Mouse (Mus musculus) gonadal fat pad, adult 2 months (tissue): Measurements from ENCODE around the gene Necab2. TPM values are rescaled to one million over a fixed set of nuclear protein-coding genes. Genes with fewer than 3 reads are reported as not detected.

Experiments
- DNase-seq: peaks from one replicate; pipeline ENCODE4 v3.0.0-alpha.2; 2012; ENCODE audit warnings: low read depth
- polyA plus RNA-seq: library from polyadenylated mRNA; depleted of rRNA; stranded (reverse); fragments of >200 nt; gene quantifications from 2 replicates; pipeline ENCODE4 v1.2.3, GENCODE M21; 2012

Necab2 gene
- polyA plus RNA-seq, 1 experiment = 0.81 TPM

- DNase-seq = no peak
These were observed 6.4 kb downstream of the Necab2 start for GRCm38 (mm10) chr8:119452919-119453318.

GRCm38 (mm10) chr8:119456045-119456444 is 9.5 kb downstream of the Necab2 start:
- DNase-seq = no peak

GRCm38 (mm10) chr8:119459724-119460123 is 13.2 kb downstream of the Necab2 start:
- no peak for DNase-seq

- no peak for DNase-seq
These were observed 14.8 kb downstream of the Necab2 start for GRCm38 (mm10) chr8:119461356-119461755.

GRCm38 (mm10) chr8:119463709-119464108 is 17.2 kb downstream of the Necab2 start:
- no peak for DNase-seq

- no peak for DNase-seq
These were observed 19.6 kb downstream of the Necab2 start for GRCm38 (mm10) chr8:119466105-119466504.

GRCm38 (mm10) chr8:119466794-119467193 is 20.3 kb downstream of the Necab2 start:
- DNase-seq = no peak

- no peak for DNase-seq
These were observed 21.6 kb downstream of the Necab2 start for GRCm38 (mm10) chr8:119468091-119468490.

GRCm38 (mm10) chr8:119478684-119479083 is 32.2 kb downstream of the Necab2 start:
- DNase-seq = no peak

- DNase-seq = no peak
These were observed 37.8 kb downstream of the Necab2 start for GRCm38 (mm10) chr8:119484145-119484896.

- DNase-seq = no peak
These were observed 40.6 kb downstream of the Necab2 start for GRCm38 (mm10) chr8:119487093-119487492.

GRCm38 (mm10) chr8:119496848-119497247 is 50.3 kb downstream of the Necab2 start:
- no peak for DNase-seq

- DNase-seq = no peak
These were observed 53.3 kb downstream of the Necab2 start for GRCm38 (mm10) chr8:119499836-119500235.

- DNase-seq = no peak
These were observed 55.1 kb downstream of the Necab2 start, which contains the start of gene Slc38a8 for GRCm38 (mm10) chr8:119501598-119501997. TSS of gene Slc38a8 (minus strand) at chr8:119501698.

GRCm38 (mm10) chr8:119502111-119502510 is 55.6 kb downstream of the Necab2 start:
- DNase-seq = no peak

GRCm38 (mm10) chr8:119503191-119503767 is 56.8 kb downstream of the Necab2 start:
- no peak for DNase-seq

- DNase-seq = no peak
These were observed 59.0 kb downstream of the Necab2 start for GRCm38 (mm10) chr8:119505488-119505887.

- DNase-seq = no peak
These were observed 59.6 kb downstream of the Necab2 start for GRCm38 (mm10) chr8:119506106-119506505.

GRCm38 (mm10) chr8:119510471-119510870 is 64.0 kb downstream of the Necab2 start:
- DNase-seq = no peak

- no peak for DNase-seq
These were observed 65.2 kb downstream of the Necab2 start for GRCm38 (mm10) chr8:119511722-119512121.

- no peak for DNase-seq
These were observed 66.9 kb downstream of the Necab2 start for GRCm38 (mm10) chr8:119513405-119513804.

- DNase-seq = no peak
These were observed 68.4 kb downstream of the Necab2 start for GRCm38 (mm10) chr8:119514940-119515339.

GRCm38 (mm10) chr8:119515767-119516166 is 69.2 kb downstream of the Necab2 start:
- DNase-seq = no peak
